In the genomic region with DNA sequence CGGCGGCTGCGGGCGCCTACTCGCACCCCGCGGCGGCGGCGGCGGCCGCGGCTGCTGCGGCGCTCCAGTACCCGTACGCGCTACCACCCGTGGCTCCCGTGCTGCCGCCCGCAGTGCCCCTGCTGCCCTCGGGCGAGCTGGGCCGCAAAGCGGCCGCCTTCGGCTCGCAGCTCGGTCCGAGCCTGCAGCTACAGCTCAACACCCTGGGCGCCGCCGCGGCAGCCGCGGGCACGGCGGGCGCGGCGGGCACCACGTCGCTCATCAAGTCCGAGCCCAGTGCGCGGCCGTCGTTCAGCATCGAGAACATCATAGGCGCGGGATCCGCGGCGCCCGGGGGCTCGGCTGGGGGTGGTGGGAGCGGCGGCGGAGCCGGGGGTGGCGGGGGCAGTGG, we compare ENCODE assay signal across 10 mouse cellular contexts. TPM values are rescaled to one million over a fixed set of nuclear protein-coding genes. Genes with fewer than 3 reads are reported as not detected.
A peak's percentile ranks its signal among the peaks of the same experiment; 100 is the strongest.
DNase-seq lines count a peak whose midpoint lies in the region; ATAC-seq lines count a peak whose summit lies in the region.
"Had no signal": no experiment of that assay in that cellular context is flagged by ENCODE, and none has a peak within 500 bp of the region (broad histone marks: within the 10 kb centered on the region; RNA-seq: fewer than 3 reads in every experiment).

No protein-coding gene starts in this region.

- DNase-seq in heart, adult 8-10 months (ENCODE audit: low spot score), result no peak
- DNase-seq in embryo, embryonic 11 days, result peak; percentile 37
- no peak for DNase-seq in right cerebral cortex, postnatal 25 days
- DNase-seq in frontal cortex, postnatal 25 days (ENCODE audit: low spot score in 2 of 2), result no peak
- no peak for DNase-seq in ovary, adult 18-20 months (ENCODE audit: low spot score)

- no peak for ATAC-seq in heart, embryonic 14.5 days (ENCODE audit: insufficient number of reproducible peaks, insufficient read depth, low FRiP score, low read depth)
- no peak for ATAC-seq in hindbrain, embryonic 15.5 days (ENCODE audit: low FRiP score, low read depth)
- ATAC-seq in midbrain, embryonic 16.5 days, result 0 out of 2 replicates have a peak, but pooled peaks have one; percentile 11

- H3K4me1 ChIP-seq in heart, embryonic 14.5 days (ENCODE audit: control insufficient read depth in 2 of 2, insufficient read depth in 2 of 2, low read length in 2 of 2), result peaks cover 0 to 16% of the 10 kb centered on the region in 2 experiments; a peak in 3 of 4 replicates
- H3K4me1 ChIP-seq in hindbrain, embryonic 15.5 days (replicated peaks), result peaks cover 24% of the 10 kb centered on the region
- H3K4me1 ChIP-seq in midbrain, embryonic 16.5 days (ENCODE audit: control insufficient read depth, insufficient read depth, low read length), result peaks cover 3% of the 10 kb centered on the region; the same call in 1 of the 2 replicates

- H3K36me3 ChIP-seq in heart, embryonic 14.5 days (ENCODE audit: control insufficient read depth, insufficient read depth, low read length), result no peaks in the 10 kb centered on the region
- H3K36me3 ChIP-seq in hindbrain, embryonic 15.5 days, result no peaks in the 10 kb centered on the region
- no peaks in the 10 kb centered on the region for H3K36me3 ChIP-seq in midbrain, embryonic 16.5 days (ENCODE audit: control insufficient read depth, insufficient read depth, low read length)
- H3K36me3 ChIP-seq: G1E had no signal

- H3K9me3 ChIP-seq in heart, embryonic 14.5 days (ENCODE audit: control insufficient read depth, low read length), result no peaks in the 10 kb centered on the region
- no peaks in the 10 kb centered on the region for H3K9me3 ChIP-seq in hindbrain, embryonic 15.5 days
- no peaks in the 10 kb centered on the region for H3K9me3 ChIP-seq in midbrain, embryonic 16.5 days (replicated peaks; ENCODE audit: control insufficient read depth, low read length, poor library complexity, severe bottlenecking)

- H3K4me2 ChIP-seq in heart, embryonic 14.5 days (ENCODE audit: low read length), result peak overlapping the region; percentile 61
- H3K4me2 ChIP-seq in hindbrain, embryonic 15.5 days, result peak overlapping the region; percentile 50
- peak overlapping the region; percentile 43 for H3K4me2 ChIP-seq in midbrain, embryonic 16.5 days (ENCODE audit: low read length)

- no peak overlapping the region for H3K27ac ChIP-seq in heart, embryonic 14.5 days (replicated peaks in 1 of 2; ENCODE audit: control insufficient read depth in 1 of 2, insufficient read depth in 1 of 2, low read depth in 2 of 2, low read length in 2 of 2)
- H3K27ac ChIP-seq in hindbrain, embryonic 15.5 days (replicated peaks), result peak overlapping the region; percentile 48; the same call in 1 of the 2 replicates
- no peak overlapping the region for H3K27ac ChIP-seq in midbrain, embryonic 16.5 days (ENCODE audit: low read length)

- H3K4me3 ChIP-seq in heart, embryonic 14.5 days (ENCODE audit: control insufficient read depth in 1 of 2, insufficient read depth in 1 of 2, low read depth in 1 of 2, low read length in 2 of 2), result peak overlapping the region; percentile 25 to 38
- H3K4me3 ChIP-seq in hindbrain, embryonic 15.5 days, result peak overlapping the region; percentile 37
- H3K4me3 ChIP-seq in midbrain, embryonic 16.5 days (ENCODE audit: low read depth, low read length), result peak overlapping the region; percentile 28

- no peak overlapping the region for H3K9ac ChIP-seq in heart, embryonic 14.5 days (ENCODE audit: low read length)
- H3K9ac ChIP-seq in hindbrain, embryonic 15.5 days, result 0 out of 2 replicates have a peak overlapping the region, but pooled peaks have one; percentile 7
- no peak overlapping the region for H3K9ac ChIP-seq in midbrain, embryonic 16.5 days (ENCODE audit: low read depth, low read length)

- 1% methylated on average over 59 of the region's 62 CpGs for WGBS in heart, embryonic 14.5 days
- WGBS in hindbrain, embryonic 15.5 days, result 0% methylated on average over 47 of the region's 62 CpGs
- WGBS in midbrain, embryonic 16.5 days, result under 1% methylated on average over 43 of the region's 62 CpGs

- H3K27me3 ChIP-seq in heart, embryonic 14.5 days (ENCODE audit: control insufficient read depth, insufficient read depth, low read length), result peaks cover 92% of the 10 kb centered on the region
- H3K27me3 ChIP-seq in hindbrain, embryonic 15.5 days, result peaks cover 64% of the 10 kb centered on the region
- peaks cover 35% of the 10 kb centered on the region for H3K27me3 ChIP-seq in midbrain, embryonic 16.5 days (ENCODE audit: control insufficient read depth, insufficient read depth, low read depth, low read length)

RNA-seq across cellular contexts. Expression of a gene that starts 1.3 kb away (rescaled TPM):
- polyA plus RNA-seq in heart, embryonic 14.5 days (2014; fragmentation: Nextera tagmentation; extraction: Ambion mirVana), result not detected in 2 replicates
- under 1 TPM; 0.34 to 0.69 (median 0.41) TPM for total RNA-seq in heart, adult 8-10 months (2022)
- polyA plus RNA-seq in hindbrain, embryonic 15.5 days (2015; fragmentation: Nextera tagmentation; extraction: Ambion mirVana), result 1.8 and 2.1 TPM in 2 replicates
- polyA plus RNA-seq in midbrain, embryonic 16.5 days (2015; fragmentation: Nextera tagmentation; extraction: Ambion mirVana), result 0.11 and 0.18 TPM in 2 replicates
- total RNA-seq: G1E; megakaryocyte-erythroid progenitor cell, adult 5-6 weeks had no signal
- polyA plus RNA-seq: G1E had no signal

RNA-seq across cellular contexts. Expression of a gene that starts 58.0 kb away (rescaled TPM):
- 10.8 and 12.2 TPM in 2 replicates for polyA plus RNA-seq in heart, embryonic 14.5 days (2014; fragmentation: Nextera tagmentation; extraction: Ambion mirVana)
- total RNA-seq in heart, adult 8-10 months (2022), result 1 to 10 TPM; 5.0 to 8.2 (median 6.5) TPM
- polyA plus RNA-seq in hindbrain, embryonic 15.5 days (2015; fragmentation: Nextera tagmentation; extraction: Ambion mirVana), result 11.1 and 13.9 TPM in 2 replicates
- polyA plus RNA-seq in midbrain, embryonic 16.5 days (2015; fragmentation: Nextera tagmentation; extraction: Ambion mirVana), result 12.3 and 13.3 TPM in 2 replicates
